Mouse (Mus musculus) MEL-GATA-1-ER (cell line): Measurements from ENCODE around the gene Pmf1.

Experiments used
- DNase-seq: peaks from one replicate; pipeline ENCODE4 v3.0.0-alpha.2; 2012; ENCODE audit warnings: low read depth; ENCODE audit errors: extremely low read depth

Pmf1 gene

DNA sequence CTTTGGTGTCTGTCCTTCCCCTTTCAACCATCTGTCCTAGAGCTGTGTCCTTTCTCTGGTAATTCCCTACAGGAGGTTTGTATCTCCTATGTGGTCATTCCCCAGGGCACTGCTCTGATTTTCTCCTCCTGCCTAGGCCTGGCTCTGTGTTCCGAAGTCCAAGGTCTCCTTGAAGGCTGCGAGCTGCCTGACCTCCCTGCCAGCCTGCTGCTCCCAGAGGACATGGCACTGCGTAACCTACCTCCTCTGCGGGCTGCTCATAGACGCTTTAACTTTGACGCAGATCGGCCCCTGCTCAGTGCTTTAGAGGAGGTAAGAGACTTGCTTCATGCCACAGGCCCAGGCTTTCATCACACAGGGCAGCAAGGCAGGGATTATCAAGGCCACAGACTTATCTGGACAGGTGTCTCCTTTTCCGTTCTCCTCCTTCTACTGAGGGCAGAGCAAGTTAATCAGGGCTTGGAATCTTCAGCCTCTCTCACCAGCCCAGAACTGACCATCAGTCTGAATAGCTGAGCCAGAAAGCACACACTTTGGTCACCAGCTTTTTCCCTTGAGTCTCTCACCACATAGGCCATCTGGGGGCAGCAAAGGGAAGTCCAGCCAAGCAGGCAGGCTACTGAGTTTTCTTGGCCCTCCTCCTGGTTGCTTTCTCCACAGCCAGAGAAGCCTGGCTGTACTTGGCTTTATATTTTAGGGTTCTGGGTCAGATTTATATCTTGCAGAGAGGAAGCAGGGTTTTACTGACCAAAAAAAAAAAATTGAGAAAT lies 55.5 kb downstream of the Pmf1 start:
- DNase-seq: no peak

DNA sequence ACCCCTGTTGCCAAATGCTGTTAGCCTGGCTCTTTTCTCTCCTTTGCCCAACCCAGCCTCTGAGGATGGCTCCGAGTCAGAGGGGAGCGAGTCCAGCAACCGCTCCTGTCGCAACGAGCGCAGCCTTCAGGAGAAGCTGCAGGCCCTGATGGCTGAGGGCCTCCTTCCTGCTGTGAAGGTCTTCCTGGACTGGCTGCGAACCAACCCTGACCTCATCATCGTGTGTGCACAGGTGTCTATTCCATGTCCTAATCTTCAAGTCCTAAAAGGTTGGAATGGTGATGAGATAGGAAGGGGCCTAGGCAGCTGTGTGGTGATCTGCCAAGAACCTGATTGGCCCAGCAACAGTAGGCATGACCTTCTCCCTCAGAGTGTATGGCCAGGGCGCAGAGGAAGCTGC lies 57.2 kb downstream of the Pmf1 start:
- DNase-seq: no peak

DNA sequence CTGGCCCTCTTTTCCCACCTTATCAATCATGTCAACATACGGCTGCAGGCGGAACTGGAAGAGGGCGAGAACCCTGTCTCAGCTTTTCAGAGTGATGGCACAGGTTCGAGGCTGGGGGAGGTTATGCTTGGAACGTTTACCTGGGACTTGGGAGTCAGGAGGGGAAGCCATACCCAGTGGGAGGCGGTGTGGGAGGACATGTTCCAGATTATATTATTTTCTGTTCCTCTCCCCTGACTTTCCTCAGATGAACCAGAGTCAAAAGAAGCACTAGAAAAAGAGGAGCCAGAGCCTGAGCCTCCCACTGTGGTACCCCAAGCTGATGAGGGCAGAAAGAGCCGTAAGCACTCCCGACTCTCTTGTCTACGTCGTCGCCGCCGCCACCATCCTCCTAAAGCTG lies 59.4 kb downstream of the Pmf1 start:
- DNase-seq: no peak
